Mouse (Mus musculus) layer of hippocampus, postnatal 10 days (tissue): Measurements from ENCODE around the gene Cdhr1. TPM values are rescaled to one million over a fixed set of nuclear protein-coding genes. Genes with fewer than 3 reads are reported as not detected.
"Not testable (repeated sequence)": the region's sequence is repeated elsewhere in the genome, so short reads cannot be mapped to it uniquely, and the experiment has no call there.

ENCODE experiments used
- DNase-seq, 2 experiments: peaks; one replicate each; pipeline ENCODE4 v3.0.0; 2021; ENCODE audit warnings: low spot score in 2 of 2
- long read RNA-seq: library from polyadenylated mRNA; stranded (forward); transcript quantifications from one replicate; pipeline ENCODE4 v2.0.0, GENCODE M21; 2023
- total RNA-seq, 2 experiments: library from RNA; stranded (reverse); gene quantifications; 2 replicates each; pipeline ENCODE4 v1.2.3; 2021

Cdhr1 gene
- 10 to 100 TPM; 12.8 to 15.8 TPM for total RNA-seq
- long read RNA-seq, full-length matches to known transcripts, result 7 of 10 reads
- long read RNA-seq, partial matches to known transcripts, result 2 of 10 reads
- long read RNA-seq, other reads (novel, unspliced or antisense), result 1 of 10 reads

DNA sequence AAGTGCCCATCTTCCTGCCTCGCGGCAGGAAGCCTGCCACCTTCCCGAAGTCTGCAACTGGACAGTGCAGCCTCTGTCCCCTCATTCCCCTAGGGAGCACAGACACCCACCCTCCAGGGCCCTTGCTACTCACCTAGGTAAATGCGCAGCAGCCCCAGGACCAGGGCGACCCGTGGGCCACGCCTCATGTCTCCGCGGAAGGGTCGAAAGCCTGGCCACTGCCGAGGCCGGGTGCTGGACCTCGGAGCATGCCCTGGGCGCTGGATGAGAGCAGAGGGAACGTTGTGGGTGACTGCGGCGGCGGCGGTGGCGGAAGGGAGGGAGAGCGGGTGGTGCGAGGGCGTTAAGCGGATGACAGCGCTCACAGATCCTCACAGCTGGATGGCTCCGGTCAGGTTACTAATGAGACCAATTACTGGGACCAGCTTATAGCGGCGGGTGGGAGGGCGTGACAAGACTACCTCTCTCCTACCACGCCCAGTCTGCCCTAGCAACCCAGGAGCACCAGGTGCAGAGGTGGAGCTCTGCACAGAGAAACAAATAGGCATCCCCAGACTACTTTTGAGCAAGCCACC is at the start of gene Cdhr1:
Gene Cdhr1 (minus strand): TSS at position 392 of the 575 bp plus-strand sequence.
- peak; percentile 20 to 39 for DNase-seq

DNA sequence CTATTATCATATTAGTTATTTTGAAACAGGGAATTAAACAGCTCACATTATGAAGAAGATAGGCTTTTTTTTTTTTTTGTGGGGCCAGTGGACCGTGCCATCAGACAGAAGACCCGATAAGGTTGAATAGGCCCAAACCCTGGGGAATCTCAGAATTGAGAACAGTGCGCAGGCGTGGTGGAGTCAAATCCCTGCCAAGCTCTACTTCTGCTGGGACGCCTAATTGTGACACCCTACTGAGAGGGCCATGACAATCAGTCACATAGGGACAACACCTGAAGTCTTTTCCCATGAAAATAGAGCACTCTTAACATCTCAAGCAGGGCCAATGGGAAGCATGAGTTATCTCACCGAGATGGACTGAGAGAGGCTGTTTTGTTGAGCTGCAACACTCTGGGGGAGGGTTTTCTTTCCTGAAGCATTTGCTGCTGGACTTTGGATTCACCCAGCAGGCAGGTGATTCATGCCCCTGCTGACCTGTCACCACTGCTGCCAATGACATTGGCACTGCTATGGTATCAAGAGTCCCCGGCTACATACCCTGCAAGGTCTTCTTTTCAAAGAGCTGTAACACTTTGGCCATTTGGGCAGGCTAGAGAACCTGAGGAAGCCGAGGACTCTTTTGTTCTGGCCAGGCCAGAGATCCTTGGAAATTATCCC is 41.0 kb upstream of the Cdhr1 start:
- DNase-seq, result no peak

GRCm38 (mm10) chr14:37137596-37137995 is 39.4 kb upstream of the Cdhr1 start:
- DNase-seq, result not testable (repeated sequence)

- no peak for DNase-seq
Observed at GRCm38 (mm10) chr14:37136110-37136509, 38.0 kb upstream of the Cdhr1 start.

GRCm38 (mm10) chr14:37135671-37136070 is 37.5 kb upstream of the Cdhr1 start:
- no peak for DNase-seq

GRCm38 (mm10) chr14:37135127-37135593 is 37.0 kb upstream of the Cdhr1 start, which contains the start of gene Ghitm:
TSS of gene Ghitm (minus strand) at chr14:37135272.
- peak; percentile 95 to 96 for DNase-seq

DNA sequence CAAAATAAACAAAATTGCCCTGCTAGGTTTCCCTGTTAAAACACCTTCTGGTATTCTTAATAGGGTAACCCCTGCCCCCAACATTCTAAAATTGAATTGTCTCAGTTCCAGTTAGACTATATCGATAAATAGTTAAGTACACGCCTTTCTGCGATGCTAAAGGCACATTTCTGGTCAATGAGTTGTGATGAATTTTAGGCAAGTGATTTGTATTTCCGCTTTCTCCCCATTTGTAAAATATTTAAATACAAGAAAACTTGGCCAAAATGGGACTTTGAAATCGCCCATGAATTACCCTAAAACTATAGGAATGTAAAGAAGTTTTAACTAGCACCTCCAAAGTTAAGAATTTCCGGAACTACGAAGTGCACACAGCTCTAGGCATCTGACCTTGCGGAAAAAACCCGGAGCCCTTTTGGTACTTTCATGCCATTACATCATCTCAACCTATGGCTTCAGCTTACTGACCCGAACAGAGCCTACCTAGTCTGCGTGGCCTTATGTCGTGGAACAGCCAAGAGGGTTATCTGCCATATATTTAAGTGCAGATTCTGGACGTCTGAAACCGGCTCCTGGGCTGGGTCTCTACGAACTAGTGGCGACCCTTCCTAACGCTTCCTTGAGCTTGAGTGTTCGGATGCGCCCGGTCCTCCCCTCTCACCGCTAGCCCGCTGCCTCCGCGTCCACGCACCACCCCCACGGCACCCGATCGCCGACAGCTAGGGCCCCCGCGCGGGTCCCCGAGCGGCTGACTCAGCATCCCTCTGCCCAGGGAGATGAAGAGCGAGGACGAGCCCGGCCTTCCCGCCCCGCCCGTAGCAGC is 36.4 kb upstream of the Cdhr1 start:
- no peak for DNase-seq

GRCm38 (mm10) chr14:37127652-37128051 is 29.5 kb upstream of the Cdhr1 start:
- DNase-seq, result peak; percentile 48 to 54

- DNase-seq, result no peak
Observed at GRCm38 (mm10) chr14:37119233-37119632, 21.1 kb upstream of the Cdhr1 start.

GRCm38 (mm10) chr14:37113922-37114321 is 15.8 kb upstream of the Cdhr1 start, which contains the start of gene 2610528A11Rik:
TSS of gene 2610528A11Rik (minus strand) at chr14:37114022.
- DNase-seq, result no peak

DNA sequence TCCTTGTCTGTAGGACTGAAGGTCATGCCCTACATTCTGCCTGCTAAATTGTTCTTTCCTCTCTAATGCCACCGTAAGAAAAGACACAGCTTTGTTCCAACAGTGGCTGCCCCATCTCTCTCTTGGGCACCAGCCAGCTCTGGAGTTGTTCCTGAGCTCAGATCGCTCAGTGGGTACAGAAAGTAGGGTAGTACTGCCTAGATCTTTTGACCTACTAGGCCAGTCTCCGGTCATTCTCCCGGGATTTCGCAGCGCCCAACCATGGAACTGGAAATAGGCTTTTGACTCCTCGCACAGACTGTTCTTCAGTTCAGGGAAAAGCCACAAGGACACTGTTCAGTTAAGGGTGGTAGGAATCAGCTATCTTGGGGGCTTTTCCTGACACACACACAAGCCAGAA is 14.8 kb upstream of the Cdhr1 start:
- DNase-seq, result no peak

GRCm38 (mm10) chr14:37111371-37111770 is 13.2 kb upstream of the Cdhr1 start:
- no peak for DNase-seq

DNA sequence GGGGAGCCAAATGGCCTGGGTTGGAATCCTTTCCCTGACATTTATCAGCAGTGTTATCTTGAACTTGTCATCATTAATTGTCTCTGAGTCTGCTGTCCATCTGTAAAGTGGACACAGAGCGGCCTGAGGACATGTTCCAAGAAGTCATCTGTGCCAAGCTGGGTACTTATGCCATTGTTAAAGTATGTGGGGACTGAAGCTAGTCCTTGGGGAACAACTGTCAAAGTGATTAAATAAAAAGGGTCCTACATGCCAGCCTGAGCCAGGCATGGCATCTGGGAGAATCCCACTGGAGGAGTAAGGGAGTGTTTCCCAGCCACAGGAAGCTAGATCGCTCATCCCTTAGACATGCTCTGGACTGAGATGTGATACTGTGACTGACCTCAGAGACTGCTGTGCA is 12.3 kb upstream of the Cdhr1 start:
- DNase-seq, result no peak

DNA sequence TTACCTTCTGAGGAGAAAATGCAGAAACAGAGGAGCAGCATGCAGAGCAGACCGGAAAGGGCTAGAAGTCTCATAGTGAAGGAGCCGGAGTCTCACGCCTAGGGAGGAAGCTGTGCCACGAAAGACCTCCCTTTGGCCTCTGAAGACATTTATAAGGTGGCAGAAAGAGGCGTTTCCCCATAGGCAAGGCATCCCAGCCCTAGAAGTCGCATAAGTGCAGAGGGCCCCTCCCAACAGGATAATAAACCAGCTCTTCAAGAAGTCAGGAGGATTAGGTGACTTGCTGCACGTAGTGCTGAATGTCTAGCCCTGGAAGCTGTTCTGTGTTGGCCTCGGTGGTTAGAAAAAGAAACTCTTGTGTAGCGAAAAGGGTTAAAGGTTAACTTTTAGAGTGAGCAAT is 11.8 kb upstream of the Cdhr1 start:
- no peak for DNase-seq

- no peak for DNase-seq
Observed at GRCm38 (mm10) chr14:37109460-37109859, 11.3 kb upstream of the Cdhr1 start.

DNA sequence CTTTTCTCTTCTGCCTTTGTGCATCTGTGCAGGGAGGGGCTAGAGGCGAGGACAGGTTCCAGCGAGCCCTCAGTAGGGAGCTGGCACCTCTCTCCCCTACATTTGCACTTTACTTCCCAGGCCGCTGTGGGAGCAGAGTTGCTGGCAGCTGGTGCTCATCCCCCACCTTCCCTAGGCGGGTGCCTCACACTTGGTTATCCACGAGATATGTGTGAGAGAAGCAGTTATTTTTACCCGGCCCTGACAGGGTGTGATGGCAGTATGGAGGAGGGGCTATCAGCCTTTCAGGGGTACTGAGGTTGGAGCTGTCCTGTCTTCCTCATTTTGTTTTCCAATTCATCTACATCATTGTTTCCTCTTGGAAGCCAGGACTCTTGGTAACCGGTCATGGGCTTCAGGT is 7.7 kb upstream of the Cdhr1 start:
- no peak for DNase-seq

DNA sequence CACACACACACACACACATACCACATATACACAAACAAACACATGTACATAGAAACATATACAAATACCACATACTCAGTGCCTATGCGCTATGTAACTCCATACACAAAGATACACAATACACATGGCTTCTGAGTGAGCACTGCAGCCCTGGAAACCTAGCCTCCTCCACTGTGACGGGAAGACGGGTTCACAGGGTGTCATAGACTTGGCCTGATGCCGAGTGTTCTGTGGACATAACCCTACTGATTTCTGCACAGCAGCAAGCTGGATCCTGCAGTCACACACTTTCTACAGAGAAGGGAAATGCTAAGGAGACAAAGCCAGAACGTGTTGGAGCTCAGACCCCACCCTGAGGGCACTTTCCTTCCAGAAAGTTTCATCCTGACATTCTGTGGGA is 6.6 kb upstream of the Cdhr1 start:
- no peak for DNase-seq

DNA sequence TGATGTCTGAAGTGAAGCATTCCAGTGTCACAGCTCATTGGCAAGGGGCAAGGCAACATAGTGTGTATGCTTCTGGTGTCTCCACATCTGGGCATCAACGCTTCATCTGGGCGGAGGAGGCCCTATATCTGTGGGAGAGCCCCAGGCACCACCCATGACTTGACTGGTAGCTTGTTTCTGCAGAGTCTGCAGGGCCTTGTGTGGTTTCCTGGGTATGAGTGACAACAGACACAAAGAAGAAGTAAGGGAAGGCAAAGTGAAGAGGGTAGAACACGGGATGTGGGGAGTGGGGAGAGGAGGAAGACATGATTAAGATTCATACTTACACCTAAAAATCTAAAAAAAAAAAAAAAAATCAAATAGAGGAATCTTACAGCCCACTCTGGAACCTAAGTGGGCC is 4.3 kb upstream of the Cdhr1 start:
- no peak for DNase-seq

DNA sequence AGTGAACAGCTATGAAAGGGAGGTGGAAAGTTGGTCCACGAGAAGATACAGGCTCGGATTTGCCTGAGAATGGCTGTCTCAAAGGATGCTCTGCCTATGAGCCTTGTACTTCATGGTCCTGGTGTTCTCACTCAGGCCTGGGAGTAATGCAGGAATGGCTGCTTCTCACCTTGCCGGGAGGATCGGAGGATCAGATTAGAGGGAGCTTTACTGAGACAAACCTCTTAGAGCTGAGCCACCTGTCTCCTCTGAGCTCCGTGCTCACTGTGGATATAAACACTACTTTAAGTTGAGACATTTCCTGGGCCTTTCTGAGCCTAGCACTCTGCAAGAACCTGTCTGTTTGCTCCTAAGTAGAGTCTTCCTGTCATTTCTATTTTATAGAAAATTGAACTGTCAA is 3.4 kb upstream of the Cdhr1 start:
- no peak for DNase-seq

- no peak for DNase-seq
Observed at GRCm38 (mm10) chr14:37095556-37095955, 2.6 kb downstream of the Cdhr1 start.

GRCm38 (mm10) chr14:37094436-37094835 is 3.7 kb downstream of the Cdhr1 start:
- no peak for DNase-seq

DNA sequence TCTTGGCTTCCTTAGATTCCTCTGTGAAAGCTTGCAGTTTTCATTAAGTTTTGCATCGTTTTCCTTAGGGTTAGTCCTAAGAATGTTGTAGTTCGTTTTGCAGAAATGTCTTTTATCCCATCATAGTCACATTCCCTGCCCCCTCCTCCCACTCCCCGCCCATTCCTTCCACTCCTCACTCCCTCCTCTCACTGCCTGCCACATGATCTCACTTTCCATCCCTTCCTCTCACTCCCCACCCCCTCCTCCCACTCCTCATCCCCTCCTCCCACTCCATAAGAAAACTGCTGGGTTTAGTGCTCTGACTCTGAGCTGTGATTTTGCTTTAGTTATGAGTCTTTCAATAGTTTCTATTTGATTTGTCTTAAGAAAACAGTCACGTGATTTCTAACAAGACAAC is 14.4 kb downstream of the Cdhr1 start:
- DNase-seq, result no peak
